Mouse (Mus musculus) macrophage (primary cell): Measurements from ENCODE around the gene Zim1. TPM values are rescaled to one million over a fixed set of nuclear protein-coding genes. Genes with fewer than 3 reads are reported as not detected.

Source experiments
- H3K27ac ChIP-seq: fragments of 350-480 bp; formaldehyde crosslinking; 2 replicates; pipeline ENCODE4 v1.9.0; 2021
- H3K36me3 ChIP-seq: fragments of 350-480 bp; formaldehyde crosslinking; 2 replicates; pipeline ENCODE4 v1.9.0; 2021; ENCODE audit errors: inconsistent target
- H3K4me3 ChIP-seq: fragments of 350-480 bp; formaldehyde crosslinking; 2 replicates; pipeline ENCODE4 v1.9.0; 2021; ENCODE audit errors: inconsistent target
- H3K79me2 ChIP-seq: fragments of 350-480 bp; formaldehyde crosslinking; 2 replicates; pipeline ENCODE4 v1.9.0; 2021; ENCODE audit errors: inconsistent target
- WGBS: methylation state at CpG from one replicate; pipeline ENCODE4 v1.1.7; 2026; ENCODE audit warnings: inconsistent platforms; ENCODE audit not compliant: missing documents; 5-methylcytosine and 5-hydroxymethylcytosine counted together
- polyA plus RNA-seq: library from polyadenylated mRNA; stranded (reverse); fragments of 250-400 nt; gene quantifications from 3 replicates; pipeline ENCODE4 v1.2.4, GENCODE M21; 2018; ENCODE audit warnings: inconsistent platforms

Zim1 gene
- polyA plus RNA-seq, 1 experiment from 2014 or later, result not detected

- H3K27ac ChIP-seq, result no peak overlapping the region
- H3K36me3 ChIP-seq, result no peaks in the 10 kb centered on the region
- H3K79me2 ChIP-seq, result no peaks in the 10 kb centered on the region
- H3K4me3 ChIP-seq, result no peak overlapping the region
- WGBS, result 71% methylated on average over 3 of the region's 3 CpGs
Observed at GRCm38 (mm10) chr7:6699230-6699629, 3.0 kb upstream of the Zim1 start.

- Histone ChIP-seq H3K4me3 (no peak overlapping the region), H3K36me3 (no peaks in the 10 kb centered on the region), H3K79me2 (no peaks in the 10 kb centered on the region), H3K27ac (no peak overlapping the region)
- WGBS, result 94% methylated on average over 6 of the region's 6 CpGs
Observed at GRCm38 (mm10) chr7:6685511-6685910, 10.7 kb downstream of the Zim1 start.

- H3K79me2 ChIP-seq, result no peaks in the 10 kb centered on the region
- WGBS, result 98% methylated on average over 3 of the region's 3 CpGs
- no peaks in the 10 kb centered on the region for H3K36me3 ChIP-seq
- H3K27ac ChIP-seq, result no peak overlapping the region
- H3K4me3 ChIP-seq, result no peak overlapping the region
Observed at GRCm38 (mm10) chr7:6666726-6667125, 29.5 kb downstream of the Zim1 start.

GRCm38 (mm10) chr7:6663430-6663829 is 32.8 kb downstream of the Zim1 start:
- 89% methylated on average over 7 of the region's 7 CpGs for WGBS
- H3K27ac ChIP-seq, result no peak overlapping the region
- no peak overlapping the region for H3K4me3 ChIP-seq
- H3K36me3 ChIP-seq, result no peaks in the 10 kb centered on the region
- H3K79me2 ChIP-seq, result no peaks in the 10 kb centered on the region

GRCm38 (mm10) chr7:6659605-6660004 is 36.6 kb downstream of the Zim1 start:
- 28% methylated on average over 2 of the region's 2 CpGs for WGBS
- H3K27ac ChIP-seq, result no peak overlapping the region
- no peak overlapping the region for H3K4me3 ChIP-seq
- no peaks in the 10 kb centered on the region for H3K36me3 ChIP-seq
- no peaks in the 10 kb centered on the region for H3K79me2 ChIP-seq

- no peak overlapping the region for H3K4me3 ChIP-seq
- H3K79me2 ChIP-seq, result no peaks in the 10 kb centered on the region
- no peak overlapping the region for H3K27ac ChIP-seq
- H3K36me3 ChIP-seq, result no peaks in the 10 kb centered on the region
- WGBS, result 89% methylated on average over 7 of the region's 7 CpGs
Observed at GRCm38 (mm10) chr7:6658606-6659005, 37.6 kb downstream of the Zim1 start.

GRCm38 (mm10) chr7:6652151-6652550 is 44.1 kb downstream of the Zim1 start:
- Histone ChIP-seq H3K27ac (no peak overlapping the region), H3K36me3 (no peaks in the 10 kb centered on the region), H3K79me2 (no peaks in the 10 kb centered on the region), H3K4me3 (no peak overlapping the region)
- 66% methylated on average over 5 of the region's 5 CpGs for WGBS

GRCm38 (mm10) chr7:6651221-6651620 is 45.0 kb downstream of the Zim1 start:
- H3K36me3 ChIP-seq, result no peaks in the 10 kb centered on the region
- H3K4me3 ChIP-seq, result no peak overlapping the region
- no peaks in the 10 kb centered on the region for H3K79me2 ChIP-seq
- WGBS, result 80% methylated on average over 7 of the region's 7 CpGs
- no peak overlapping the region for H3K27ac ChIP-seq

- no peak overlapping the region for H3K4me3 ChIP-seq
- WGBS, result 87% methylated on average over 9 of the region's 9 CpGs
- H3K36me3 ChIP-seq, result no peaks in the 10 kb centered on the region
- no peak overlapping the region for H3K27ac ChIP-seq
- H3K79me2 ChIP-seq, result no peaks in the 10 kb centered on the region
Observed at GRCm38 (mm10) chr7:6650526-6650925, 45.7 kb downstream of the Zim1 start.

- no peaks in the 10 kb centered on the region for H3K36me3 ChIP-seq
- 77% methylated on average over 3 of the region's 3 CpGs for WGBS
- no peaks in the 10 kb centered on the region for H3K79me2 ChIP-seq
- no peak overlapping the region for H3K4me3 ChIP-seq
- H3K27ac ChIP-seq, result no peak overlapping the region
Observed at GRCm38 (mm10) chr7:6645821-6646220, 50.4 kb downstream of the Zim1 start.

- Histone ChIP-seq H3K4me3 (no peak overlapping the region), H3K79me2 (no peaks in the 10 kb centered on the region), H3K27ac (no peak overlapping the region), H3K36me3 (no peaks in the 10 kb centered on the region)
- 86% methylated on average over 4 of the region's 4 CpGs for WGBS
Observed at GRCm38 (mm10) chr7:6638076-6638475, 58.2 kb downstream of the Zim1 start.

- H3K36me3 ChIP-seq, result no peaks in the 10 kb centered on the region
- H3K4me3 ChIP-seq, result no peak overlapping the region
- no peak overlapping the region for H3K27ac ChIP-seq
- no peaks in the 10 kb centered on the region for H3K79me2 ChIP-seq
- 95% methylated on average over 4 of the region's 4 CpGs for WGBS
Observed at GRCm38 (mm10) chr7:6636741-6637140, 59.5 kb downstream of the Zim1 start.

GRCm38 (mm10) chr7:6635831-6636230 is 60.4 kb downstream of the Zim1 start:
- Histone ChIP-seq H3K4me3 (no peak overlapping the region), H3K79me2 (no peaks in the 10 kb centered on the region), H3K27ac (no peak overlapping the region), H3K36me3 (no peaks in the 10 kb centered on the region)
- 76% methylated on average over 3 of the region's 3 CpGs for WGBS

Other genes with a start within 250 kb of the Zim1 start
- not detected in 3 replicates for gene Olfr1336, start 240.3 kb downstream of the Zim1 start, polyA plus RNA-seq
- gene Olfr1346, start 229.3 kb downstream of the Zim1 start, polyA plus RNA-seq, result not detected in 3 replicates
- gene Olfr5, start 209.5 kb downstream of the Zim1 start, polyA plus RNA-seq, result not detected in 3 replicates
- not detected in 3 replicates for gene Olfr1347, start 196.7 kb downstream of the Zim1 start, polyA plus RNA-seq
- gene Olfr1348, start 187.7 kb downstream of the Zim1 start, polyA plus RNA-seq, result not detected in 3 replicates
- not detected in 3 replicates for gene Olfr1349, start 173.5 kb downstream of the Zim1 start, polyA plus RNA-seq
- gene Olfr1350, start 131.6 kb downstream of the Zim1 start, polyA plus RNA-seq, result not detected in 3 replicates
- not detected in 3 replicates for gene Peg3, start 34.0 kb upstream of the Zim1 start, polyA plus RNA-seq
- gene Usp29, start 34.1 kb upstream of the Zim1 start, polyA plus RNA-seq, result not detected in 3 replicates